Mouse (Mus musculus): Measurements from ENCODE around the gene Dusp5. TPM values are rescaled to one million over a fixed set of nuclear protein-coding genes. Genes with fewer than 3 reads are reported as not detected.

Dusp5 gene
- polyA plus RNA-seq, 1 experiment from 2014 or later, result 4.2 TPM

DNA sequence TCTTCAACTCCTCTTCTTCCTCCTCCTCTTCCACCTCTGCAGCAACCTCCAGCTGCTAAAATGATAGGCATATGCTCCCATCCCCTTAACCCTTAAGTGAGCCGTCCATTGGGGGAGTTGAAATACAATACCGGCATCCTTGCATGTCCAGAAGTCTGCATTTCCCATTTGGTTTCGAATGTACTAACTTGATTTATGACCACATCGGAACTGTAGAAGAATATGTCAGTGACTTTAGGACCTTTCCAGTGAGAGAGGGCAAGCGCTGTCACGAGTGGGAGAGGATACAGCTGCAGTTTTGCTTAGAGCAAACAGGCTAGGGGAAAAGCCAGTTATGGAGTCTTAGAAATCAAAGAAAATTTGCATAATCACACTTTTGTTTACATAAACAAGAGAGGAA, 3.8 kb downstream of the Dusp5 start:
- 55% methylated on average over 6 of the region's 6 CpGs for WGBS
- Histone ChIP-seq H3K9me3 (replicated peaks; ENCODE audit: control insufficient read depth, low read length) (no peaks in the 10 kb centered on the region), H3K4me1 (ENCODE audit: control insufficient read depth, insufficient read depth, low read length) (no peaks in the 10 kb centered on the region; the same call in 1 of the 2 replicates)

GRCm38 (mm10) chr19:53533236-53533635, 4.3 kb downstream of the Dusp5 start:
- no peak overlapping the region for H3K4me3 ChIP-seq (ENCODE audit: low read depth, low read length)
- no peak for DNase-seq (ENCODE audit: low spot score)
- H3K27ac ChIP-seq (replicated peaks; ENCODE audit: low read depth, low read length), result no peak overlapping the region
- 83% methylated on average over 7 of the region's 7 CpGs for WGBS
- H3K4me1 ChIP-seq (ENCODE audit: control insufficient read depth, insufficient read depth, low read length), result no peaks in the 10 kb centered on the region; the same call in 1 of the 2 replicates
- no peak overlapping the region for H3K4me2 ChIP-seq (ENCODE audit: low read depth, low read length)
- no peaks in the 10 kb centered on the region for H3K36me3 ChIP-seq (replicated peaks; ENCODE audit: control insufficient read depth, insufficient read depth, low read depth, low read length)
- H3K27me3 ChIP-seq (ENCODE audit: control insufficient read depth, insufficient read depth, low read length), result no peaks in the 10 kb centered on the region
- H3K9me3 ChIP-seq (replicated peaks; ENCODE audit: control insufficient read depth, low read length), result no peaks in the 10 kb centered on the region
- no peak overlapping the region for H3K9ac ChIP-seq (replicated peaks; ENCODE audit: low read length)
- no peak for ATAC-seq (replicated peaks; ENCODE audit: insufficient number of reproducible peaks, low FRiP score, low TSS enrichment, low read depth)

More for the DNA sequence above, 3.8 kb downstream of the Dusp5 start:
- no peaks in the 10 kb centered on the region for H3K27me3 ChIP-seq (ENCODE audit: control insufficient read depth, insufficient read depth, low read length)
- no peaks in the 10 kb centered on the region for H3K36me3 ChIP-seq (replicated peaks; ENCODE audit: control insufficient read depth, insufficient read depth, low read depth, low read length)
- no peak overlapping the region for H3K4me2 ChIP-seq (ENCODE audit: low read depth, low read length)
- no peak overlapping the region for H3K4me3 ChIP-seq (ENCODE audit: low read depth, low read length)
- DNase-seq (ENCODE audit: low spot score) (no peak), ATAC-seq (replicated peaks; ENCODE audit: insufficient number of reproducible peaks, low FRiP score, low TSS enrichment, low read depth) (no peak)
- no peak overlapping the region for H3K9ac ChIP-seq (replicated peaks; ENCODE audit: low read length)
- H3K27ac ChIP-seq (replicated peaks; ENCODE audit: low read depth, low read length), result no peak overlapping the region

DNA sequence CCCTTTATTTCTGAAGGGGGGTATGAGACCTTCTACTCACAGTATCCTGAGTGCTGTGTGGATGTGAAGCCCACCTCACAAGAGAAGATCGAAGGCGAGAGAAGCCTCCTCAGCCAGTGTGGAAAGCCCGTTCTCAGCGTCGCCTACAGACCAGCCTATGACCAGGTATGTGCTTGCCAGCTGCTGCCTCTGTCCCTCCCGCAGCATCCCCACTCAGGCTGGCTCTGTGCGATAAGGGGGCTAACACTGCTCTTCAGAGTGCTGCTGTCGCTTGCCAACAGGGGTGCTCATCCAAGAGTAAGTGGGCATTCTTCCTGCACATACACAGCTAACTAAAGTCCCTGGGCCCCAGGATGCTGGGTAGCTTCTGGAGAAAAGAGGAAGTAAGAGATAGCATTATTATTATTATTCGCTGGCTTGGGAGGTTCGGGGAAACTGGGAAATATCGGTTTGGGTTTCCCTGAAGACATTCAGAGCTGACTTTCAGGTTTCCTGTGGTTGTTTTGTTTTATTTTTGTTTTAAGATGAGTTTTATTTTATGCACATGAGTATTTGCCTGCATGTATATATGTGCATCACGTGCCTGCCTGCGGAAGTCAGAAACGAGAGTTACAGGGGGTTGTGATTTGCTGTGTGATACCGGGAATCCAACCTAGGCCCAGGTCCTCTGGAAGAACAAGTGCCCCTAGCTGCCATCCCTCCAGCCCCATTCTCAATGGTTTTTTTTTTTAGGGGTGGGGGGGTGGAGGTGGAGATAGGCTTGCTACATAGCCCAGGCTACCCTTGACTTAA, 5.1 kb downstream of the Dusp5 start:
- DNase-seq (ENCODE audit: low spot score) (no peak), ATAC-seq (replicated peaks; ENCODE audit: insufficient number of reproducible peaks, low FRiP score, low TSS enrichment, low read depth) (no peak)
- Histone ChIP-seq H3K4me2 (ENCODE audit: low read depth, low read length) (no peak overlapping the region), H3K9me3 (replicated peaks; ENCODE audit: control insufficient read depth, low read length) (no peaks in the 10 kb centered on the region), H3K27me3 (ENCODE audit: control insufficient read depth, insufficient read depth, low read length) (no peaks in the 10 kb centered on the region), H3K36me3 (replicated peaks; ENCODE audit: control insufficient read depth, insufficient read depth, low read depth, low read length) (no peaks in the 10 kb centered on the region), H3K9ac (replicated peaks; ENCODE audit: low read length) (no peak overlapping the region), H3K27ac (replicated peaks; ENCODE audit: low read depth, low read length) (no peak overlapping the region), H3K4me3 (ENCODE audit: low read depth, low read length) (no peak overlapping the region), H3K4me1 (ENCODE audit: control insufficient read depth, insufficient read depth, low read length) (no peaks in the 10 kb centered on the region; the same call in 1 of the 2 replicates)
- 93% methylated on average over 15 of the region's 15 CpGs for WGBS

GRCm38 (mm10) chr19:53534757-53535410, 6.0 kb downstream of the Dusp5 start:
- WGBS, result 62% methylated on average over 7 of the region's 7 CpGs
- Histone ChIP-seq H3K36me3 (replicated peaks; ENCODE audit: control insufficient read depth, insufficient read depth, low read depth, low read length) (no peaks in the 10 kb centered on the region), H3K9ac (replicated peaks; ENCODE audit: low read length) (no peak overlapping the region)

DNA sequence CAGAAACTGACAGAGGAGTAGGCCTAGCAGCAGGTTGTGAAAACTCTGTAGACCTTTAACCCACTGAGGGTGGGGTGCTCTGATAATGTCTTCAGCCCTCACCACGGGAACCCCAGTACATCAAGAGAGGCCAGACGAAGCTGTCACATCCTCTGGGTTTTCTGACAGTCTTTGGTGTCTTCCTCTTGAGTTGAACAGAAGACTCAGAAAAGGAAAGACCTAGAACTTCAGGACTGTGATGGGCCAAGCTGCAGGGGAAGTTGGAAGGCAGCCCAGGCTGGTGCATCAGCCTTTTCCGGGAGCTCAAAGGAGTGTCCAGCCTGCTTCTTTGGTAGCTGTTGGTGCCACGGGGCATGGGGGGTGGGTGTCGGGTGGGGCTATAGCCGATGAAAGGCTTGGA, 6.5 kb downstream of the Dusp5 start:
- 85% methylated on average over 6 of the region's 6 CpGs for WGBS
- Histone ChIP-seq H3K9me3 (replicated peaks; ENCODE audit: control insufficient read depth, low read length) (no peaks in the 10 kb centered on the region), H3K4me3 (ENCODE audit: low read depth, low read length) (no peak overlapping the region), H3K4me1 (ENCODE audit: control insufficient read depth, insufficient read depth, low read length) (no peaks in the 10 kb centered on the region), H3K4me2 (ENCODE audit: low read depth, low read length) (no peak overlapping the region), H3K27ac (replicated peaks; ENCODE audit: low read depth, low read length) (no peak overlapping the region), H3K9ac (replicated peaks; ENCODE audit: low read length) (no peak overlapping the region), H3K36me3 (replicated peaks; ENCODE audit: control insufficient read depth, insufficient read depth, low read depth, low read length) (no peaks in the 10 kb centered on the region), H3K27me3 (ENCODE audit: control insufficient read depth, insufficient read depth, low read length) (no peaks in the 10 kb centered on the region)
- no peak for DNase-seq (ENCODE audit: low spot score)
- ATAC-seq (replicated peaks; ENCODE audit: insufficient number of reproducible peaks, low FRiP score, low TSS enrichment, low read depth), result no peak

More at GRCm38 (mm10) chr19:53534757-53535410, 6.0 kb downstream of the Dusp5 start:
- Histone ChIP-seq H3K27ac (replicated peaks; ENCODE audit: low read depth, low read length) (no peak overlapping the region), H3K9me3 (replicated peaks; ENCODE audit: control insufficient read depth, low read length) (no peaks in the 10 kb centered on the region), H3K4me3 (ENCODE audit: low read depth, low read length) (no peak overlapping the region), H3K4me1 (ENCODE audit: control insufficient read depth, insufficient read depth, low read length) (no peaks in the 10 kb centered on the region; the same call in 1 of the 2 replicates), H3K4me2 (ENCODE audit: low read depth, low read length) (no peak overlapping the region), H3K27me3 (ENCODE audit: control insufficient read depth, insufficient read depth, low read length) (no peaks in the 10 kb centered on the region)
- DNase-seq (ENCODE audit: low spot score) (no peak), ATAC-seq (replicated peaks; ENCODE audit: insufficient number of reproducible peaks, low FRiP score, low TSS enrichment, low read depth) (no peak)

DNA sequence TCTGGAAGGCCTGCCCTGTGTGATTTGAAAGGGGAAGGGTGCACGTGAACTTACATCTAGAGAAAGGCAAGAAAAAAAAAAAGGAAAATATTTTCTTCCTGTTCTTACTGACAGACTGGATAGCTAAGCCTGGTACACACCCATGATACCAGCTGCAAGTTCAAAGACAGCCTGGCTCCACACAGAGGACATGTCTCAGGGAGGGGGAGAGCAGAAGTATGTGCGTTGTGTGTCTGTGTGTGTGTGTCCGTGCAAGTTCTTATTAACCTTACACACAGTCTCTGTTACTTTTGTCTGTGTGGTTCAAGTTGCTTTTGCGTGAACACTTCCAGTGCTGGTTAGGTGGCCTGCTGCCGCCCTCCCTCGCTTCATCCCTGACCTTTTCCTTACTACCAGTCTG, 7.3 kb downstream of the Dusp5 start:
- no peak overlapping the region for H3K4me3 ChIP-seq (ENCODE audit: low read depth, low read length)
- ATAC-seq (replicated peaks; ENCODE audit: insufficient number of reproducible peaks, low FRiP score, low TSS enrichment, low read depth) (no peak), DNase-seq (ENCODE audit: low spot score) (no peak)
- no peak overlapping the region for H3K9ac ChIP-seq (replicated peaks; ENCODE audit: low read length)
- H3K4me1 ChIP-seq (ENCODE audit: control insufficient read depth, insufficient read depth, low read length), result no peaks in the 10 kb centered on the region
- H3K36me3 ChIP-seq (replicated peaks; ENCODE audit: control insufficient read depth, insufficient read depth, low read depth, low read length), result no peaks in the 10 kb centered on the region
- no peaks in the 10 kb centered on the region for H3K27me3 ChIP-seq (ENCODE audit: control insufficient read depth, insufficient read depth, low read length)
- H3K9me3 ChIP-seq (replicated peaks; ENCODE audit: control insufficient read depth, low read length), result no peaks in the 10 kb centered on the region
- WGBS, result 84% methylated on average over 6 of the region's 6 CpGs
- H3K27ac ChIP-seq (replicated peaks; ENCODE audit: low read depth, low read length), result no peak overlapping the region
- H3K4me2 ChIP-seq (ENCODE audit: low read depth, low read length), result no peak overlapping the region

GRCm38 (mm10) chr19:53536731-53537666, 8.1 kb downstream of the Dusp5 start:
- Histone ChIP-seq H3K27ac (replicated peaks; ENCODE audit: low read depth, low read length) (no peak overlapping the region), H3K4me2 (ENCODE audit: low read depth, low read length) (no peak overlapping the region), H3K9ac (replicated peaks; ENCODE audit: low read length) (no peak overlapping the region), H3K4me1 (ENCODE audit: control insufficient read depth, insufficient read depth, low read length) (no peaks in the 10 kb centered on the region), H3K27me3 (ENCODE audit: control insufficient read depth, insufficient read depth, low read length) (no peaks in the 10 kb centered on the region), H3K36me3 (replicated peaks; ENCODE audit: control insufficient read depth, insufficient read depth, low read depth, low read length) (no peaks in the 10 kb centered on the region), H3K4me3 (ENCODE audit: low read depth, low read length) (no peak overlapping the region), H3K9me3 (replicated peaks; ENCODE audit: control insufficient read depth, low read length) (no peaks in the 10 kb centered on the region)
- ATAC-seq (replicated peaks; ENCODE audit: insufficient number of reproducible peaks, low FRiP score, low TSS enrichment, low read depth) (no peak), DNase-seq (ENCODE audit: low spot score) (no peak)
- 85% methylated on average over 17 of the region's 17 CpGs for WGBS

Measured in embryonic facial prominence, embryonic 11.5 days (tissue).